Mouse (Mus musculus) spleen, adult 12 weeks (tissue): Measurements from ENCODE around the gene Capn9.
A peak's percentile ranks its signal among the peaks of the same experiment; 100 is the strongest.

ENCODE experiments used
- DNase-seq: peaks from one replicate; pipeline ENCODE4 v3.0.0; 2022; ENCODE audit warnings: low spot score

Capn9 gene

DNA sequence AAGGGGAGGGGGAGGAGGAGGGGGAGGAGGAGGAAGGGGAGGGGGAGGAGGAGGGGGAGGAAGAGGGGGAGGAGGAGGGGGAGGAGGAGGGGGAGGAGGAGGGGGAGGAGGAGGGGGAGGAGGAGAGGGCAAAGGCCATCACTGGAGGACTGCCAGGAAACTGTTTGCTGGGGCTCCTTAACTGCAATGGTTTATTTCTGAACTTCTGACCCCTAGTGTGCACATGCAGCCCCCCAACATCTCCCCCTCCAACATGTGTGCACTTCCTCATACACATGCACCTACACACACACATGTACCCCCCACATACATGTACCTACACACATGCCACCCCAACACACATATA is 3.5 kb upstream of the Capn9 start:
- no peak for DNase-seq

DNA sequence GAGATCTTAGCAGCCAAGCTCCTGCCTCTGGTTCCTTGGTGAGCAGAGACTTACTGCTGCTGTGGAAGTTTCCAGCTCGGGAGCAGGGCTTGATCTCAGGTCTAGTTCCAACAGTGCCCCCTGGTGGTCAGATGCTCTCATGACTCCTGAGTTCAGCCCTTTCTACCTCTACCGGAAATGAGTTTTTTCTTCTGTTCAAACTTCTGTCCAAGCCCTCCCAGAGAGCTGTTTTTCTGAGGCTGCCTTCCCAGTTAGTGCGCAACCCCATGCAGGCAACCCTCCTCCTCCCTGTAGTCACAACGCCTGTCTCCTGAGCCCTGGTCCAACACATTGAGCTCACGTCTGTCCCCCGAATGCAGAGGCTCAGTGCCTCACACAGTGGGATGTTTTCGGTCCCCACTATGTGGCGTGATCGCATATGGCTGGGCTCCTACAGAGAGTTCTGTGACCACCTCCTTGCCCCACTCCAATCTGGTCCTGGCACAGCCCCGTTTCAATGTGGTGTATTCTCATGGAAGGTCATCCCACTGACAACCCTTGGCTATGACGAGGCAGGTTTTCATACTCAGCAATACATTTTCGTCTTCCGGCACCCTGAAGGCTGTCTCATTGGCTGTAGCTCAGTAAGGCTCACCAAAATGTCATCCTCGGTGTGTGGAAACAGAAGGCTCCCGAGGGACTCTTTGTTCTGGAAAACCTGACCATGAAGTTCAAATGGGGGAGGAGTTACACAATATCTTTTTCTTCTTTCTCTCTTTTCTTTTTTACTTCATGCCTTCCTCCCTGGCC is 2.2 kb upstream of the Capn9 start:
- peak; percentile 63 for DNase-seq

DNA sequence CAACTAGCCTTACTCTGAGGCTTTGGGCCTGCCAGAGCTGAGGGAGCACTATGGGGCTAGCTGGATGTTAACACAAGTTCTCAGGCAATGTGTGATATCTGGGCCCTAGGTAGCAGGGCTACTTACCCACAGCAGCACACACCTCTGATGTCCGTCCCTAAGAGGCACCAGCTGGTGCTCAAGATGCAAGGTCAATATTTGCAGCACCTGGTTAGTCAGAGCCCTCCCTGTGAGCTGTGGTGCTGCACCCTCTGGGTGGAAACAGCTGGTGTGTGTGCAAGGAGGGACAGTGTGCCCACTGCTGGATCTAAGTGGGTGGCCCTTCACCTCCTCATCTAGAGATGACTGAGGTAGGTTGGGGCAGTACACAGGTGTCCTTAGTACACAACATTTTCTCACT is 840 bp downstream of the Capn9 start:
- DNase-seq, result no peak

DNA sequence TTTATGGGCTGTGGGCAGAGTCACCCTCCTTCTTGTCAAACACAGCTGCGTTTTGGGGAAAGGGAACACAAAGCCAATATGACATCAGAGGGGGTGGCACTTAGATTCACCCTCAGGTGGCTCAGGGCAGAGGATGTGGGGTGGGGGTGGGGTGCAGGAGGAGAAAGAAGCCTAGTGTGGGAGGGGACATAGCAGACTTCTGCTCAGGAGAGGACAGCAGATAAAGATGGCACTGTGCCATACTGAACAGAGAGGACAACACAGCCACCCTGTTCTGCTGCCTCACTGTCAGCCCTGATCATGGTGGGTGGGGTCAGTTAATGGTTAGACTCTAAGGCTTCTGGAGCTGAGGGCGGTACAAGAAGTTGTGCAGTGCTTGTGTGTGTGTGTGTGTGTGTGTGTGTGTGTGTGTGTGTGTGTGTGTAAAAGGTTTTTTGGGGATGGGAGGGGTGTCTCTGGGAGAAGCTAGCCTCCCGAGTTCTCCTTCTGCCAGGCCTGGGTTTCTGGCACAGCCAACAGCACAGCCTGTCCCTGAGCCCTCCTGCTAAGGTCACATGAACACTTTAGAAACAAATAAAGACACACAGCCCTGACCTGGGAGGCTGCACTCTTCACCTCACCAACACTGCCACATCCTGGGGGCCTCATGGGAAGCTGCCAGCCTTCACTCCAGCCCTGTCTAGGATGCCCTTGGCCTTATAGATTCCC is 10.0 kb downstream of the Capn9 start:
- no peak for DNase-seq

DNA sequence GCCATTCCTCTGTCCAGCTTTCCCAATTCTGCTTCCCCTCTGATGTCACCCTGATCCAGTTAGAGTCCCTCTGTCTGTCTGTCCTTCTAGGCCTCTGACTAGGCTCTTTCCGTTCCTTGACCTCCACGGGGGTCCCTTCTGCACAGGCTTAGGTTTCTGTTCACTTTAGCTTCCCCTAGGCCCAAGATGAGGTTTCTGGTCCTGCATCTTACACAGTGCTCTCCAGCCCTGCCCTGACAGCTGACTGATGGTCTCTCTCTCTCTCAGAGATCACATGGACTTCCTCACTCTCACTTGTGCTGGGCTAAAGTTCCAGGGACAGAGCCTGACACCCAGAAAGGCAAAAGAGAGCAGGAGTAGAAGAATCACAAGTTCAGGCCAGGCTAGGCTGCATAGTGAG is 10.6 kb downstream of the Capn9 start:
- DNase-seq, result no peak

DNA sequence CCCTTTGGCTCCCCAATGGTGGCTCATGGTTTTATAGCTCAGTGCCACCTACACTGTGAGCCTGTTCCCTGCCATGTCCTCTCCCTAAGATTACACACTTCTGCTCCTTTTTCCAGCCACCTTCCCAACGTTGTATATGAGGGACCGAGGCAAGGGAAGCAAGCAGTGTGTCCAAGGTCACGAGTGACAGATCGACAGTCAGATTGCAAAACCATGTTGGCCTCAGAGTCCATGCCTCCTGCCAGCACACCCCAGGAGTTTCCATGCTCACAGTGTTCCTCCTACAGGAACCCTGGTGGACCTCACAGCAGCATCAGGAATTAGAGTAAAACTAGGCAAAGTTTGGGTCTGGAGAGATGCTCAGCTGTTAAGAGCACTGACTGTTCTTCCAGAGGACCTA is 13.5 kb downstream of the Capn9 start:
- no peak for DNase-seq

DNA sequence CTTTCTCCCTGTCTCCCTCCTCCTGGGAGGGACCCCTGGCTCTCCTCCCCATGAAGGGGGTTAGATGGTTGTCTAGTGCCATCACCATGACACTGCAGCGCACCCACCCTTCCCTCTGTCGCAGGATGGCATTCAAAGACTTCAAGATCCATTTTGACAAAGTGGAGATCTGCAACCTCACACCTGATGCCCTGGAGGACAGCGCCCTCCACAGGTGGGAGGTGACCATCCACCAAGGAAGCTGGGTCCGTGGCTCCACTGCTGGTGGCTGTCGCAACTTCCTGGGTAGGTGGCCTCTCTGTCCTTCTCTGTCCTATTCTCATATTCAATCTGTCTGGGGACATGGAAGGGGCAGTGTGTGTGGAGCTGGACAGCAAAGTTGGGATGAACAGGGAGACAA is 28.2 kb downstream of the Capn9 start:
- DNase-seq, result no peak

DNA sequence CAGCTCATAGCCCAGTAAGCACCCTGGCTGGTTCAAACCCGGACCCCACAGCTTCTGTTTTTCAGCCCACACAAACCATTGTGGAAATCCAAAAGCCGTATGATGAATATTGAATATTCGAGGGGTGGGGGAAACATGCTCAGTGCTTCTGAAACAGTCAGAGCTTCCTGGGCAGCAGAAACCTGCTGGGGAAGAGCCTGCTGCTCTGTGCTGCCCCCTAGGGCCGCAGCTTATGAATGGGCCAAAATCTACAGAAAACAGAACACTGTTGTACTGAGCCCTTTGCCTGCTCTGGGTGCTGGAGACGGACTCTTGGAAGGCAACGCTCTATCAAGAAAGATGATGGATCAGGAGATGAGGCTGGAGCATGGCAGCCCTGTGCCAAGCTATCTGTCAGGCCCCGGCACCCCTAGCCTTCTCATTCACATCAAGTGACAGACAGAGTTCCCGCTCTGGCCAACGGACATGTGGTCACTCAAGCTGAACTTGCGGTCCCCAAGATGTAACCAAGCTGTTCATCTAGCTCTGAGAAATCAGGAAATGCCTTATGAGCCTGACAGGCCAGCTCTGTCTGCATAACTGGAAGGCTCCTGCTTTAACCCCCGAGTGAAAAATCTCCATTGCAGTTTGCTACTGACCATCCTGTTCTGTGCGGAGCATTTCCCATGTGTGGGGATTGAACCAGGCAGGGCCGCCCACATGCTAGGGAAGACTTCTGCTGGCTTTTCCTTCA is 32.5 kb downstream of the Capn9 start:
- DNase-seq, result no peak

DNA sequence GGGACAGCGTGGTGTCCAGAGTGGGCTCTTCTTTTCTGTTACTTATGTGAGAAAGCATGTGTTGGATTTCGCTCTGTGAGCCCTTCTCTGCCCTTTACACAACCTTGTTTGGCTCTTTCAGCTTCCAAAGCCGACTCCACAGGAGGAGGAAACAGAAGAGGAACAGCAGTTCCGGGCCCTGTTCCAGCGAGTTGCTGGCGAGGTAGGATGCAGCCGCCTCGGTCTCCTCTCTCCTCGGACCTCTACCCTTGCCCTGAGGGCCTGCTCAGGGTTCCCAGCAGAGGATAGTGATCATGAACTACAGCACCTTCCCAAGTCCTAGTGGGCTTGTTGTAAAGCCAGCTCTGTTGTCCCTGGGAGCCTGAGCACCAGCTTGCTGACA is 33.1 kb downstream of the Capn9 start:
- no peak for DNase-seq

DNA sequence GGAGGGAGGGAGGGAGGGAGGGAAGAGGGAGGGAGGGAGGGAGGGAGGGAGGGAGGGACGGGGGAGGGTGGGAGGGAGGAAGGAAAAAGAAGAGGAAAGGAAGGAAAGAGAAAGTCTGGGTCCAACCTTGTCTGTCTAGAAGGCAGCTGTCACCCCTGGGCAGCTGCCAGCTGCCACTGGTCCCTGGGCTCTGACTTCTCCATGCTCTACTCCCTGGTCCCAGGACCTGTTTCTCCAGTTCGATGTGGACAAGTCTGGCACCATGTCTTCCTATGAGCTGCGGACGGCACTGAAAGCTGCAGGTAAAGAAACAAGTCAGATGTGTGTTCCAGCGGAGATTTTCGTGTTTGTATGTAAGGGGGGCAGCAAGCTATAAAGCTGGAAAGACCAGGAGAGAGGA is 38.4 kb downstream of the Capn9 start:
- DNase-seq, result no peak

DNA sequence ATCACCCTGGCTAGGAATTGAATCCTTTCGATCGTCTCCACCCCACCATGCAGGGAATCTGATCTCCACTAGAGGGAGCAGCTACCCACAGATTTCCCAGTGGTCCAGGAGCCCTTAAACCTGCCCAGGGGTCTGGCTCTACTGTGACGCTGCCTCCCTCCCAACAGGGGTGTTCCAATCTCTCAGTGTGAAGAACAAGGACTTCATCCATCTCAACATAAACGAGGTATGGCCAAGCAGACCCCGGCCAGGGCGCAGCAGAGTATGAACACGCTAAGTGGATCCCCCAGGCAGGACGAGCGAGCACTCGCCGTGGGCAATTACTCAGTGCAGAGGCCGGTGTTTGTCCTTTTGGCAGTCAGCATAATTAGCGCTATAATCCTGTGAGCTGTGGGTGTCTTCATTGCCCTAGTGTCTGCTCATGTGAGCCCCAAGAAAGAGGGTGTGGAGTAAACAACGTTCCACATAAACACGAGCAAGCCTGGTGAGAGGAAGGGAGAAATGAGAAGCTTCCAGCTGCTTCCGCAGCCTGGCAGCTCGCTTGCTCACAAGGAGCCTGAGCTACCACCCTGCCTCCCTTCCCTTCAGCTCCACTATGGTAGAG is 41.5 kb downstream of the Capn9 start:
- DNase-seq, result peak; percentile 37

DNA sequence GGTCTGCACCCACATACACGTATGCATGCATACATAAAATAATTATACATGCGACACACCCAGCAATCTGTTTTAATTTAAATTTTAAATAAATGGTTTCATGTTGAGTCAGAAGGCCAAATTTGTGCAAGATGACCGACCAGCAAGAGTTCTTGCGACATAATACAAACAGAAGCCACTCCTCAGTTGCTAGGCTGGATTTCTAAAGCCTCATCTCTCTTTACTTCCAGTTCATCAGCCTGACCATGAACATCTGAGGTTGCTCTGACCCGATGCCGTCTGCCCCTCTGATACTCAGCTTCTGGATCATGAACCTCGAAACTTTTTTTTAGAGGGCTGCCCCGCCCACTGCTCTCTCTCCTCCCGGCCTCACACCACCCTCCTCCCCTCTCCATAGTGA is 42.3 kb downstream of the Capn9 start:
- no peak for DNase-seq

DNA sequence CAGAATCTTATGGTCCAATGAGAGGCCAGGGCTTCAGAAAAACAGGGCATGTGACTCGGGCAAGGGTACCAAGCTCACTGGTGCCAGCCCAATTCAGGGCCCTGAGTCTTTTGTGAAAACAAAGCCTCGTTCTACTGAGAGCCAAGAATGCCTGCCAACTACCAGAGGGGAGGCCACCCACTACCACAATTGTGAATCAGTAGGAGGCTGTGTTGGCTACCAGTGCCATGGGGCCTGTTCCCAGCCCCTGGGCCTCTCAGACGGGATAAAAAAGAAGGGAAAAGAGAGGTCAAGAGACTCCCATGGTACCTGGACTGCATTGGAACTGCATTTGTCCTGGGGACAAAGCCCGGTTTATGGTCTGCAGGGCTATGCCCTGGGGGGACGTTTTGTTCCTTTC is 45.3 kb downstream of the Capn9 start:
- no peak for DNase-seq

DNA sequence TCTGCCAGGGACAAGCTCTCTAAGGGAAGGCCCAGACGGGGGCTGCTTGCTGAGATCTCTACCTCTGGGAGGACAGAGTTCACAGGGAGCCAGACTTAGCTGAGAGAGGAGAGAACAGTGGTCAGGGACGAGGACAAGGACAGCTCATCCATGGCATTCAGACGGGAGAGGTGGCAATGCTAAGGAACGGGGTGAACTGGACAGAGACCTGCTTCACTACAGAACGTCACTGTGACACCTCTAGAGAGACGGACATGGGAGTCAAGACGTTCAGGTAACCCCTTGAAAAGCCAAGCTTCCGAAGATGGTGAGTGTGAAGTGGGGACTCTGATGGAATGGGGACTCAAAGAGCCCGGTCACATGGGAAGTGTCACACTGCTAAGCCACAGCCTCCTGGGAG is 50.3 kb downstream of the Capn9 start:
- DNase-seq, result no peak

DNA sequence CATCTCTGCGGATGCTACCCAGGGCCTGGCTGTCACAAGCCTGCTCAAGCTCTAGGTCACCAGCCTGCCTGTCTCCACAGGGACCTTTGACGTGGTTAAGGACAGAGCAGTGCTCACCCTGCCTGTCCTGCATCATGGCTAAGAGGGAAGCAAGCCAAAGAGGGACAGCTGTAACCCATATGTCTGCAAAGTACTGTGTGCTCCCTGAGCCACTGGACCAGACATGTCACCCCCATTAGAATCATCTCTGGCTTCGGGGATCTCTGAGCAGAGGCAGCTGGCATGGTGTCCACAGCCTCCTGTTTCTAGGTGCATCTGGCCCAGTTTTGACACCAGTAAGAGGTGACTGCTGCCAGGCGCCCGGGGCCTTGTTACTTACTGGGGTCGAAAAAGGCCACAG is 54.6 kb downstream of the Capn9 start:
- DNase-seq, result no peak

DNA sequence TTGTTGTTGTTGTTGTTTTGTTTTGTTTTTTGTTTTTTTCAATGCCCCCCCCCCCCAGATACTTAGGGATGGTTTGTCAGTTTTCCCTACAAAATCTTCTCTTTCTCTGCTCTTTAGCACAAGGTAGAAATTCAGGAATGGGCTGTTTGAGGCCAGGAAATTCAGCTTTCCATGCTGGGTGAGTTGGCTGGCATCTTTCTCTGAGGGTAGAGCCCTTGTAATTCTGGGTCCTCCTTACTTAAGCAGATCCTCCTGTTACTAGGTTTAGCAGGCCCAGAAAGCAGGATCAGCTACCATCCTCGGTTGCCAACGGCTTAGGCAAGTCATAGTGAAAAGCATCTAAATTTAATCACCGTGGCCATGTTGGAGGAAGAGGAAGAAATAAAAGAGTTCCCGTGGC is 55.0 kb downstream of the Capn9 start:
- DNase-seq, result no peak

DNA sequence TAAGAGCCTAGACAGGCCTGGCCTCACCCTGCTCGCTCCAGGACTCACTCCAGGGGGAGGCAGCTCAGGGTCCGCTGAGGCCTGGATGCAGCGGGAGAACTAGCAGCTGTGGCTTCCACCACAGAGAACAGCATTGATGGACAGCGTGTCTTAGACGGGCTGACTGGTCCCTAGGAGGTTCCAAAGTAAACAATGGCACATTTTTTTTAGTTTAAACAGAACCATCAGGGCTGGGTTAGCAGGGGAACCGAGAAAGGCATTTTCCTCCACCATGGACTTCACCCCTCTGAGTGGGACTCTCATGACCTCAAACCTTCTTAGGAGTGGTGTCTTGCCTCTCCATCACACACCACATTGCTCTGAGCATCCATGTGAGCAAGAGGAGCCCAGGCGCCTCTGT is 56.1 kb downstream of the Capn9 start:
- no peak for DNase-seq

DNA sequence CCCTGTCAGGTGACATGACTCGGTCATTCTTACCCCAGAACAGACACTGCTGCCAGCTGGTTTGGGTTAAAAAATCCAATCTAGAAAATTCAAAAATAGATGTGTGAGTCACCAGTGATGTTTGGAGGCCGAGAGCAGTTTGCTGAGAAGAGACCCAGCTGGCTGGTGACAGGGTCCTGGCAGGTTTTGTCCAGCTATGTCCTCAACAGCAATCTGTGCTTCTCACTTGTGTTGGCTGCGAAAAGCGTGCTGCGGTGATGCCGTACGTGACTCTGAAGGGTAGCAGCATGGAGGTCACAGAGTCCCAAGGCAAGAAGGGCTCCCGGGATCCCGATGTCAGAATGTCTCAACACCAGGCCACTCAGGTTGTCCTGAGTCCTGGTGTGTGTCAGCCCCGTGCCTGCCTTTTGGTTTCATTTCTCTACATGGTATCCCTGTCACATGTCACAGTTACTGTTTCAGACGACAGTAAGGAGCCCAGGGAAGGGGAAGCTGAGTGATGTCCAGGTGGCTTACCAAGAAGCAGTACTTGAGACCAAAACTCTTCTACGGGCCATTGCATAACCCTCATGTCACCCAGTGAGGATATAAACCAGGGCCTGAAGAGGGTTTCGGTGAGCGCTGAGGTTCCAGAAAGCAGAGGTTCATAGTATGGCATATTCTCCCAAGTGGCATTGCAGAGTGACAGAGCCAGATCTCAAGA is 57.2 kb downstream of the Capn9 start:
- no peak for DNase-seq

DNA sequence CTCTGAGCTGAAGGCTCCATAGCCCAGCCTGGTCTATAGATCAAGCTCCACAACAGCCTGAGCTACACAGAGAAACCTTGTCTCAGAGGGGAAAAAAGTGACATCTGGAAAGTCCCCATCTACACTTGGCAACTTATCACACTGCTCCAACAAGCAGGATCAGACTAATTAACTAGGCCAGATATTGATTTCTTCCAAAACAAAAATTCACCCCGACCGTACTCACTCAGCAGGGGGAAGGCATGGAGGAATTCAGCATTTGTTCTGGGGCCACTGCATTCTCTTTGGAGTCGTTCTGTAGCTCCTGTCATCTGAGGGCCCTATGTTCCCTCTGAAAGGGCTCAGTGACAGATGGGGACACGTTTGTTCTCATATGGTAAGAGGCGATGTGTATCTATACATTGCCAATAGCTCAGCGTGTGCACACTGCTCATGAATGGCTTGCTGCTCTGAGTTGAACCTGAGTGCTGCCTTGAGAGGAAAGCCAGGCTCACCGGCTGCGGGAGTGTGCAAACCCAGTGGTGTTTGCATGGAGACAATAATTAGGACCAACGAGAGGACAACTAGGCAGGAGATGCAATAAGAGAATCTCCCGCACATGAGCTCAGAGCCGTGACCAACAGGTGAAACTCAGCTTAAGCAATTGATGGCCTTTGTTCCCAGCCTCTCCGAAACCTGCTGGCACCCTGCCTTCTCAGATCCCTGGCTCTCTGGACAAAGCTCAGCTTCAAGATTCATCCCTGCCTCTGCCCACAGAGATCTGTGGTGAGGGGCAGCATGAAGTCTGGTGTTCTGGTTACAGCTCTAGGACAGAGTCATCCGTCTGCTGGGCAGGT is 58.7 kb downstream of the Capn9 start:
- DNase-seq, result no peak

DNA sequence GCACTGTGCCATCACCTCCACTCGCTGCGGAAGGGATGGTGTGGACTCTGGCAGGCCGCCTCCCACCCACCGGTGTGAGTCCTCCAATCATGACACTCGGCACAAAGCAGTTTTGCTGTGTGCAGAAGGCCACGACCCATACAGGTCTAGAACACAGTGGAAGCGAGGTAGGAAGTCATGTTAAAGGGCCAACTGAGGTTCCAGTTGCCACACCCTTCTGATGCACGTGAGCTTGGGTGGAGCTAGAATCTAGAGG is 59.3 kb downstream of the Capn9 start:
- DNase-seq, result no peak

DNA sequence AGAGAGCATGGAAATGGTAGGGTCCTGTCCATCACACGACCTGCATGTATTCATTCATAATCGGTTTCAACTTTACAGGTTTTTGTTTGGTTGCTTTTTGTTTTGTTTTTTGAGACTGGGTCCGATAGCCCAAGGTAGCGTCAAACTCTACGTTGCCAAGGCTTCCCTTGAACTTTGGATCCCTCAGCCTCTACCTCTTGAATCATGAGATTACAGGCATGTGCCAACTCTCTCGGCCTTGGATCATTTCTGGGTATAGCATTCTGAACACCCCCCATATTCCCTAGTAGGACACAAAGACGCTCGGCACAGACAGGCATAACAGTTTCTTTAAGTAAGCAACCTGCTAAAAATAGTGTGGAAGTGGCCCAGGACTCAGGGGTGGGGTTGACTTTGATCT is 65.7 kb downstream of the Capn9 start:
- no peak for DNase-seq
